Mouse (Mus musculus) limb, embryonic 13.5 days (tissue): ENCODE results near the gene Usp4. TPM values are rescaled to one million over a fixed set of nuclear protein-coding genes. Genes with fewer than 3 reads are reported as not detected.
"Not testable (repeated sequence)": the region's sequence is repeated elsewhere in the genome, so short reads cannot be mapped to it uniquely, and the experiment has no call there.

Experiments
- ATAC-seq: fragments of 200-750 bp; cut with Nextera tagmentation; 2 replicates; pipeline ENCODE4 v1.8.0; 2017; ENCODE audit warnings: low read depth, moderate number of reproducible peaks, moderate TSS enrichment; ENCODE audit not compliant: low FRiP score
- H3K27ac ChIP-seq: fragments of 300-500 bp; sonication (generic); 2 replicates; pipeline ENCODE4 v1.5.1; 2015; ENCODE audit warnings: inconsistent platforms, mild to moderate bottlenecking, moderate library complexity
- H3K27me3 ChIP-seq: fragments of 300-500 bp; sonication (generic); 2 replicates; pipeline ENCODE4 v1.6.1; 2015; ENCODE audit warnings: mild to moderate bottlenecking, inconsistent platforms
- H3K36me3 ChIP-seq: fragments of 300-500 bp; sonication (generic); 2 replicates; pipeline ENCODE4 v1.6.1; 2015; ENCODE audit warnings: inconsistent platforms, mild to moderate bottlenecking, moderate library complexity
- H3K4me1 ChIP-seq: fragments of 300-500 bp; sonication (generic); 2 replicates; pipeline ENCODE4 v1.6.1; 2015; ENCODE audit warnings: inconsistent platforms
- H3K4me2 ChIP-seq: fragments of 300-500 bp; sonication (generic); replicated peaks from 2 replicates; pipeline ENCODE4 v1.6.1; 2015; ENCODE audit warnings: inconsistent platforms, mild to moderate bottlenecking, moderate library complexity
- H3K4me3 ChIP-seq: fragments of 300-500 bp; sonication (generic); 2 replicates; pipeline ENCODE4 v1.5.1; 2015; ENCODE audit warnings: moderate library complexity, mild to moderate bottlenecking, inconsistent platforms
- H3K9ac ChIP-seq: fragments of 300-500 bp; sonication (generic); 2 replicates; pipeline ENCODE4 v1.6.1; 2015; ENCODE audit warnings: mild to moderate bottlenecking, inconsistent platforms
- H3K9me3 ChIP-seq: fragments of 300-500 bp; sonication (generic); 2 replicates; pipeline ENCODE4 v1.6.1; 2016; ENCODE audit warnings: inconsistent platforms
- WGBS: fragments of 180-500 bp; shearing (Covaris S2); methylation state at CpG from one replicate; pipeline ENCODE4 v1.1.7; 2015; 5-methylcytosine and 5-hydroxymethylcytosine counted together
- polyA plus RNA-seq: library from polyadenylated mRNA; unstranded; fragments of >200 nt; fragmentation: Nextera tagmentation; extraction: Ambion mirVana; gene quantifications from 2 replicates; pipeline ENCODE4 v1.2.1, GENCODE M21; 2015

The Usp4 gene
- 115 and 116 TPM in 2 replicates for polyA plus RNA-seq

- Histone ChIP-seq H3K9me3 (no peaks in the 10 kb centered on the region), H3K27ac (peak within 1 kb of the TSS; percentile 97), H3K4me2 (peak within 1 kb of the TSS; percentile 84), H3K4me3 (peak within 1 kb of the TSS; percentile 71), H3K9ac (peak within 1 kb of the TSS; percentile 83), H3K27me3 (no peaks in the 10 kb centered on the region), H3K36me3 (peaks cover 28% of the 10 kb centered on the region), H3K4me1 (peaks cover 11% of the 10 kb centered on the region)
- peak; percentile 96 for ATAC-seq
- WGBS, result under 1% methylated on average over 61 of the region's 75 CpGs
These were observed at the start of gene Usp4 for GRCm38 (mm10) chr9:108347540-108348289. Gene Usp4, plus strand, starts transcription at chr9:108347853.

GRCm38 (mm10) chr9:108301853-108302252, 45.8 kb upstream of the Usp4 start:
- Histone ChIP-seq H3K4me2 (no peak overlapping the region), H3K36me3 (peaks cover 30% of the 10 kb centered on the region), H3K27ac (no peak overlapping the region), H3K9me3 (no peaks in the 10 kb centered on the region), H3K4me1 (peaks cover 11% of the 10 kb centered on the region), H3K4me3 (no peak overlapping the region), H3K27me3 (no peaks in the 10 kb centered on the region), H3K9ac (no peak overlapping the region)
- ATAC-seq, result no peak
- 79% methylated on average over 3 of the region's 3 CpGs for WGBS

- no peaks in the 10 kb centered on the region for H3K27me3 ChIP-seq
- H3K36me3 ChIP-seq, result peaks cover 30% of the 10 kb centered on the region
- no peak for ATAC-seq
- H3K4me3 ChIP-seq, result peak overlapping the region; percentile 94
- H3K4me2 ChIP-seq, result peak overlapping the region; percentile 86
- H3K9me3 ChIP-seq, result no peaks in the 10 kb centered on the region
- no peak overlapping the region for H3K27ac ChIP-seq
- 81% methylated on average over 4 of the region's 4 CpGs for whole genome bisulfite sequencing
- H3K9ac ChIP-seq, result peak overlapping the region; percentile 84; the same call in 1 of the 2 replicates
- peaks cover 24% of the 10 kb centered on the region for H3K4me1 ChIP-seq
These were observed 42.9 kb upstream of the Usp4 start for GRCm38 (mm10) chr9:108304716-108305115.

GRCm38 (mm10) chr9:108305170-108305569, 42.5 kb upstream of the Usp4 start:
- Histone ChIP-seq H3K36me3 (peaks cover 30% of the 10 kb centered on the region), H3K27ac (peak overlapping the region; percentile 74), H3K27me3 (no peaks in the 10 kb centered on the region), H3K4me2 (peak overlapping the region; percentile 86), H3K4me3 (peak overlapping the region; percentile 94), H3K9me3 (no peaks in the 10 kb centered on the region), H3K4me1 (peaks cover 24% of the 10 kb centered on the region), H3K9ac (peak overlapping the region; percentile 84)
- 0% methylated on average over 1 of the region's 1 CpGs for WGBS
- no peak for ATAC-seq

- Histone ChIP-seq H3K9me3 (no peaks in the 10 kb centered on the region), H3K4me1 (peaks cover 26% of the 10 kb centered on the region), H3K27me3 (no peaks in the 10 kb centered on the region), H3K4me3 (peak within 1 kb of the TSS; percentile 94), H3K36me3 (peaks cover 24% of the 10 kb centered on the region), H3K9ac (peak within 1 kb of the TSS; percentile 97), H3K4me2 (peak within 1 kb of the TSS; percentile 86), H3K27ac (peak within 1 kb of the TSS; percentile 100)
- WGBS, result under 1% methylated on average over 81 of the region's 81 CpGs
- peak; percentile 97 for ATAC-seq
These were observed 41.8 kb upstream of the Usp4 start, which contains the start of the genes Rhoa and Tcta for GRCm38 (mm10) chr9:108305629-108306520. Gene Rhoa, plus strand, starts transcription at chr9:108306129. Gene Tcta, minus strand, starts transcription at chr9:108306160.

GRCm38 (mm10) chr9:108306571-108306980, 41.1 kb upstream of the Usp4 start:
- peak overlapping the region; percentile 97 for H3K9ac ChIP-seq
- WGBS, result under 1% methylated on average over 51 of the region's 51 CpGs
- H3K27me3 ChIP-seq, result no peaks in the 10 kb centered on the region
- no peaks in the 10 kb centered on the region for H3K9me3 ChIP-seq
- peak overlapping the region; percentile 100 for H3K27ac ChIP-seq
- H3K4me3 ChIP-seq, result peak overlapping the region; percentile 94
- peak overlapping the region; percentile 86 for H3K4me2 ChIP-seq
- peak; percentile 60 for ATAC-seq
- H3K36me3 ChIP-seq, result peaks cover 18% of the 10 kb centered on the region
- peaks cover 32% of the 10 kb centered on the region for H3K4me1 ChIP-seq

GRCm38 (mm10) chr9:108307021-108307807, 40.4 kb upstream of the Usp4 start:
- WGBS, result 15% methylated on average over 12 of the region's 12 CpGs

GRCm38 (mm10) chr9:108308141-108308540, 39.5 kb upstream of the Usp4 start:
- Histone ChIP-seq H3K4me1 (peaks cover 34% of the 10 kb centered on the region), H3K9me3 (no peaks in the 10 kb centered on the region), H3K4me3 (peak overlapping the region; percentile 94), H3K27me3 (no peaks in the 10 kb centered on the region), H3K9ac (peak overlapping the region; percentile 56), H3K4me2 (peak overlapping the region; percentile 86), H3K27ac (no peak overlapping the region), H3K36me3 (peaks cover 9% of the 10 kb centered on the region)
- ATAC-seq, result no peak
- 63% methylated on average over 2 of the region's 2 CpGs for WGBS

More at GRCm38 (mm10) chr9:108307021-108307807, 40.4 kb upstream of the Usp4 start:
- Histone ChIP-seq H3K4me1 (peaks cover 34% of the 10 kb centered on the region), H3K4me3 (peak overlapping the region; percentile 94), H3K4me2 (peak overlapping the region; percentile 86), H3K9me3 (no peaks in the 10 kb centered on the region), H3K9ac (peak overlapping the region; percentile 97), H3K27me3 (no peaks in the 10 kb centered on the region), H3K36me3 (peaks cover 18% of the 10 kb centered on the region), H3K27ac (peak overlapping the region; percentile 100)
- no peak for ATAC-seq

GRCm38 (mm10) chr9:108317572-108317971, 30.1 kb upstream of the Usp4 start:
- H3K9me3 ChIP-seq, result no peaks in the 10 kb centered on the region
- H3K4me1 ChIP-seq, result no peaks in the 10 kb centered on the region
- 89% methylated on average over 3 of the region's 3 CpGs for WGBS
- H3K36me3 ChIP-seq, result peaks cover 66% of the 10 kb centered on the region
- ATAC-seq, result no peak
- H3K27me3 ChIP-seq, result no peaks in the 10 kb centered on the region
- no peak overlapping the region for H3K4me2 ChIP-seq
- no peak overlapping the region for H3K4me3 ChIP-seq
- no peak overlapping the region for H3K9ac ChIP-seq
- H3K27ac ChIP-seq, result no peak overlapping the region

GRCm38 (mm10) chr9:108318462-108318861, 29.2 kb upstream of the Usp4 start:
- 89% methylated on average over 2 of the region's 2 CpGs for WGBS
- H3K9ac ChIP-seq, result no peak overlapping the region
- H3K36me3 ChIP-seq, result peaks cover 67% of the 10 kb centered on the region
- no peaks in the 10 kb centered on the region for H3K4me1 ChIP-seq
- no peaks in the 10 kb centered on the region for H3K9me3 ChIP-seq
- no peaks in the 10 kb centered on the region for H3K27me3 ChIP-seq
- no peak overlapping the region for H3K4me3 ChIP-seq
- H3K27ac ChIP-seq, result no peak overlapping the region
- no peak for ATAC-seq
- H3K4me2 ChIP-seq, result no peak overlapping the region

GRCm38 (mm10) chr9:108322054-108322453, 25.6 kb upstream of the Usp4 start:
- peaks cover 50% of the 10 kb centered on the region for H3K36me3 ChIP-seq
- ATAC-seq, H3K27ac ChIP-seq, H3K4me1 ChIP-seq, H3K9ac ChIP-seq, H3K9me3 ChIP-seq, H3K4me2 ChIP-seq, H3K27me3 ChIP-seq, H3K4me3 ChIP-seq: not testable (repeated sequence)
- 88% methylated on average over 7 of the region's 7 CpGs for WGBS
